Mouse (Mus musculus) embryo, embryonic 10.5 days (tissue): ENCODE data around the gene Abhd18.
A peak's percentile ranks its signal among the peaks of the same experiment; 100 is the strongest.
"Not testable (repeated sequence)": the region's sequence is repeated elsewhere in the genome, so short reads cannot be mapped to it uniquely, and the experiment has no call there.

Source experiments
- DNase-seq: peaks from one replicate; pipeline ENCODE4 v3.0.0-alpha.2; 2015; ENCODE audit warnings: low spot score

The Abhd18 gene

GRCm38 (mm10) chr3:40846957-40847017 lies at the start of gene Abhd18:
TSS of gene Abhd18 (plus strand) at chr3:40846970.
- DNase-seq = not testable (repeated sequence)

DNA sequence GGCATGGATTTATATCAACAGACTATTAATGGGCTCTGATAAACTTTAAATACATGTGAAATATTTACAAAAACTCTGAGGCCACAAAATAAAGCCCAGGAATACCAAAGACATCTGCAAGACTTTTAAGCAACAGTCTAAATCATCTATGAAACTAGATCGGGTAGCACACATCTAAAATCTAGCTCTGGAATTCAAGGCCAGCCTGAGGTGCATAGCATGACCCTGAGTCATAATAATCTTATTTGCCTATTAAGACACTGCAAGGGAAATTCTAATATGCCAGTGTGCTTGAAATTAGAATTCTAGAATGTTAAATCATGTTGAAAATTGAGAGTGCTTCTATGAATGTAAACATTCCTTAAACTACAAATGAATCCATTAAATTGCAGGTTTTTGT lies 48.7 kb upstream of the Abhd18 start:
- no peak for DNase-seq

DNA sequence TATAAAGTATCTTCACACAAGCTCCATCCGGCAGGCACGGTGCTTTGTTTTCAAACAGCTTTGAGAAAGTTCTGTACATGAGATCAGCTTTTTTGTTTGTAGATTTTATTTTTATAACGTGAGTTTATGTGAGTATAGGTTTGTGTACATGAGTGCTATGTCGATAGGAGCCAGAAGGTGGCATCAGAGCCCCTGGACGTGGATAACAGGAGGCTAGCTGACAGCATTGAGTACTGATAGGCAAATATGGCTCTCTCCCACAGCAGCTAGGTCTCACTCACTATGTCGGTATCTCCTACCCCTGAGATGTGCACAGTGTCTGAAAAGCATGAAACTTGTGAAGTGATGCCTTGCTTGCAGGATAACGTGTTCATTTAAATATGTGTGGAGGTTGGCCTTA lies 48.3 kb upstream of the Abhd18 start:
- DNase-seq = peak; percentile 73

- DNase-seq = peak; percentile 98
Observed at GRCm38 (mm10) chr3:40799530-40800372, 47.0 kb upstream of the Abhd18 start, which contains the start of gene Plk4. TSS of gene Plk4 (plus strand) at chr3:40800019.

DNA sequence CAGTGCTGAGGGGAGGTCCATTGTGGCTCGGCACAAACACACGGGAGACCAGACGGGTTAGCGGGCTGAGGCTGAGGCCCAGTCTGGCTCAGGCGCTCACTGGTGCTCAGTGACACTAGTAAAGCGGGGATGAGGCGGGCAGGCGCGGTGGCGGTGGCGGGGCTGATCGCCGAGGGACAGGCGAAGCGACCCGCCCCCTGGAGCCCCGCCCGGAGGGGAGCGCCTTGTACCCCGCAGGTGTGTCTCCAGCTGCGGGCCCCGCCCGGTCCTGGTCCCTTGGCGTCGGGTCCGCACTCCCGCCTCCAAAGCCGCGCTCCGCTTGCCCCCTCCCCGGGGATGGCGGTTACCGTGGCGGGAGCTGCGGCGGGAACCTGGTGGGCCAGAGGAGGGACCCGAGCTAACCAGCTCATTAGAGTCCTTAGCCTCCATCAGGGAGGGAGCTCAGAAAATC lies 46.4 kb upstream of the Abhd18 start:
- peak; percentile 48 for DNase-seq

DNA sequence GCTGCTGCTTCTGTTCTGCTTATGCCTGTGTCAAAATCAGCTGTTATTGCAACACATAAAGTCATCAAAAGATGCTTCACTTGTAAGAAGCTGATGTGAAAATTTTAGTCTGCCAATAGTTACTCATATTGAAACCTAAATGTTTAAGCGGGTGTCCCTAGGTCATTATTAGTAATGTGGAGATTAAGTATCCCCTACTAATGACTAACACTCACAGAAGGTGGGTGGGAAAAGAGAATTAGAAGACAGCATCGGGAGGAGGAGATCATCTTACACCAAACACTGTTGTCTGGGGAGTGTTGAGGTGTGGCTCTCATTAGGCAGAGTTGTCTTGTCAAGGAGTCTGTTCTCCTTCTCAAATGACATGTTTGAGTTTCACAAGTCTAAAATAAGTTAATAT lies 39.9 kb upstream of the Abhd18 start:
- no peak for DNase-seq

DNA sequence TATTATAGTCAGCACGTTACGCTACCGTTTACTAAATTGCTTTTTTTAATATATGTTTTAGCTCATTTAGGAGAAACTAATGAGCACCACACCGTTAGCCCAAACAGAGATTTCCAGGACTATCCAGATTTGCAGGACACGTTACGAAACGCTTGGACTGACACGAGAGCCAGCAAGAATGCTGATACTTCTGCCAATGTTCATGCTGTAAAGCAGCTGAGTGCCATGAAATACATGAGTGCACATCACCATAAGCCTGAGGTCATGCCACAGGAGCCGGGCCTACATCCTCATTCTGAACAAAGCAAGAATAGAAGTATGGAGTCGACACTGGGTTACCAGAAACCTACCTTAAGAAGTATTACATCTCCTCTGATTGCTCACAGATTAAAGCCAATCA lies 38.1 kb upstream of the Abhd18 start:
- no peak for DNase-seq

GRCm38 (mm10) chr3:40809894-40810293 lies 36.9 kb upstream of the Abhd18 start:
- no peak for DNase-seq

DNA sequence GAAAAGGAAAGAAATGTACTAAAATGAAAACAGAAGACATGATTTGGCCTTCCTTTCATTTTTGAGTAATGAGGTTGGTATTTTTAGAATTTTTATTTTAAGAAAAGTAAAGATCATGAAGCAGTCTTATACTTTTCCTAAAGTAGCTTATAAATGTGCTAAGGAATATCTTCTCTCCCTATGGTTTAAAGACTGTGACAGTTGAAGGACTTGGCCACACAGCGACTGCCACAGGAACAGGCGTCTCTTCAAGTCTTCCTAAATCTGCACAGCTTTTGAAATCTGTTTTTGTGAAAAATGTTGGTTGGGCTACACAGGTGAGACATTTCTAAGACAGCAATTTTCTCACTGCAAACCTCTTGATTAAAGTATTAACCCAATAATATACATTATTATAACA lies 33.5 kb upstream of the Abhd18 start:
- DNase-seq = no peak

GRCm38 (mm10) chr3:40845521-40845920 lies 1.2 kb upstream of the Abhd18 start:
- not testable (repeated sequence) for DNase-seq

DNA sequence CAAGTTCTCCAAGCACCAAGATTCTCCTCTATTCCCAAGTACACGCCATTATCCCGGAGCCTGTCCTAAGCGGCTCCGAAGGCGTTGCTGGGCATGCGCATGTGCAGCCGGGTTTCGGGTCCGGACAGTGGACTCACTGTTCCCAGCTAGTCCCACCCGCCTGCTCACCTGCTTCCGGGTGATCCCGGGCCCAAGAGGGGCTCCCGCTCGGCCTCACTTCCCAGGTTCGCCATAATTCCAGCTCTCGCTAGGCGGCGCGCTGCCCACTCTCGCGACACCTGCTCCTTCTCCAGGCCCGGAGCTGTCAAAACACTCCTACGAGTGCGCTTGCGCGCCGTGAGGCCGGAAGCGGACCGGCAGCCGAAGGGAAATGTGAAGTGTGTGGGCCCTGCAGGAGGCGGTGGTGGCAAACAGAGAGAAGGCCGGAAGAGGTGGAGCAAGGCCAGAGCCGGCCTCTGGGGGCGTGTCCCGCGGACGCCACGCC lies 255 bp upstream of the Abhd18 start, which contains the start of gene Mfsd8:
Gene Mfsd8 (minus strand): TSS at position 414 of the 484 bp plus-strand sequence.
- peak; percentile 95 for DNase-seq

GRCm38 (mm10) chr3:40847018-40847417 lies 248 bp downstream of the Abhd18 start:
- DNase-seq = peak; percentile 53

GRCm38 (mm10) chr3:40847936-40848335 lies 1.2 kb downstream of the Abhd18 start:
- not testable (repeated sequence) for DNase-seq

DNA sequence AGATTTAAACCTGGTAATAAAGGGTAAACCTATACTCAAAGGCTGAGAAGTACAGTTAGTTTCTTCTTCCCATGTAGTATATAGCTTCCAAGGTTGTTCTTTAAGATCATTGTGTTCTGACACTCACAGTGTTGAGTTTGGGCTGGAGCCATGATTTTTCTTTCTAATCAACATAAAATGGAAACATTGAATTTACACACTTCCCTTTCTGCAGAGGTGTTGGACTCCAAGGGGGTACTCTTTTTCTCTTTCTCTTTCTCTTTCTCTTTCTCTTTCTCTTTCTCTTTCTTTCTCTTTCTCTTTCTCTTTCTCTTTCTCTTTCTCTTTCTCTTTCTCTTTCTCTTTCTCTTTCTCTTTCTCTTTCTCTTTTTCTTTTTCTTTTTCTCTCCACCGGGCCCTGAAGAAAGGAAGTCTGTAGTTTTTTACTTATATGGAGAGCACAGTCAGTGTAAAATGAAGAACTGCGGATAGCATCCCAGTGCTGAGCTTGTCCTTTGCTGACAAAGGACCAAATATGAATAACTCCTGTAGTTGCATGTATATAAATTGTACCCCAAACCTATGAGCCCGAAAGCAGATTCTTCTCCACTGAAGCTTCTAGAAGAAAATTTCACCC lies 6.5 kb downstream of the Abhd18 start:
- not testable (repeated sequence) for DNase-seq

GRCm38 (mm10) chr3:40893816-40894258 lies 47.1 kb downstream of the Abhd18 start:
- DNase-seq = peak; percentile 96

DNA sequence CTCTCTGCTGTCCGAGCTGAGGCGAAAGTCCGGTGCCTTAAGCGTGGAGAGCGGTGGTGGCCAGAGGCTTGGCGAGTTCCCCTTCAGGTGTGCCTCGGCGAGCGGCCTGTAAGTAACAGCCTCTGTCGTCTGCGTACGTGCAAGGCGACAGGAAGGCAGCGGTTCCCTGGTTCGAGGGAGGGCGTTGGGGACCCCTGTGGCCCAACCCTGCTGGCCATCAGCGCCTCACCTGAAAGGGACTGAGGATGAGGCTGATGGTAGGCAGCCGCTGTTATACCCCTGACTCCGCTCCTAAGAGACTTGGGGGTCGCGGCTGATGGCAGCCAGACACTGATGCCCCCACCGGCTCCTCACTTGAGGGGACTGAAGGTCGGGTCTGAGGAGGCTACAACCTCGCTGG lies 47.6 kb downstream of the Abhd18 start:
- peak; percentile 18 for DNase-seq

DNA sequence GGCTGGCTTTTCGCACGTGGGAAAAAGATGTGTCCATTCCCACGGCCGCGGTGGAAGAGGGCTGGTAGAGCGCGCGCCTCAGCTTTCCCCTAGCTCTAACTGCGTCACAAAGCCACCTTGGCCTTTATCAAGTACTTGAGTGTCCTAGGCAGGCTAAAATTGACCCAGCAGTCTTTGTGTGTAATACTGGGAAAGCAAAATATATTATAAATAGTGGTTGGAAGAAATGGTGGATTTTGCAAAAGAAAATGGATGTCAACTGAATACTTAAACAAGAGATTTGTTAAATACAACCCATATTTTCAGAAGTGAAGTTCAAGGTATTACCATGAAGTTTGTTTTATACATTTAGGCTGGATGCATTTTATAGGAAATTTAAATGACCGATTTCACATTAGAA lies 55.7 kb downstream of the Abhd18 start, which contains the start of gene 1700034I23Rik:
Gene 1700034I23Rik (minus strand): TSS at position 101 of the 400 bp plus-strand sequence.
- not testable (repeated sequence) for DNase-seq

DNA sequence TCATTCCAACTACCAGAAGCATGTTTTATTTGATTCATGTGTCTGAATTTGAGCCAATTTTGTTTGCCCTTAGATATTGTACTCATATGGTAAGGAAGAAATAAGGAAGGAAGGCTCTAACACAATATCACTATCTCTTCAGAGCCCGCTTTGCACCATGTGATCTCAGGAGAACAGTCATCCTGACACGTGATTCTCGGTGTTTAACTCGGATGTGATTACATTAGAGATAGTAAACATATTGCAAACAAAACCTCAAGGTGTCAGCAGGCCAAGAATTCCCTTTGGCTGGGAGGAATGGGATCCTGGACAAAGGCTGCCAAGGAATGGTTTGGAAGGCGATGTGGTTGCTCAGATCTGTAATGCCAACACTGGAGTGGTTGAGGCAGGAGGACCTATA lies 91.4 kb downstream of the Abhd18 start:
- no peak for DNase-seq

GRCm38 (mm10) chr3:40938592-40938991 lies 91.8 kb downstream of the Abhd18 start:
- DNase-seq = no peak

DNA sequence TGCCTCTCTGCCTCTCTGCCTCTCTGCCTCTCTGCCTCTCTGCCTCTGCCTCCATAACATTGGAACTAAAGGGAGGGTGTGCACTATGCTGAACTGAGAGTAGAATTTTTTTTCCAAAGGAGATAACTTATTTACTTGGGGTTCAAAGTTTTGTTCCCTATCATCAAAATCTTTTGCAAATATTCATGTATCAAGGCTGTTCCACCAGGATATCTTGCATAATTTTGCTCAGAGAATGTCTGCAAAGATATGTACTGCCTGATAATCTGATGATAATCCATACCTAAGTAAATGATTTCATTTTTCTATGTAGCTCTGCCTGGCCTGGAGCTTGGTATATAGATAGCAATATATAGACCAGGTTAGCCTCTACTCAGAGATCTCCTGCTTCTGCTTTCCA lies 92.2 kb downstream of the Abhd18 start:
- no peak for DNase-seq

DNA sequence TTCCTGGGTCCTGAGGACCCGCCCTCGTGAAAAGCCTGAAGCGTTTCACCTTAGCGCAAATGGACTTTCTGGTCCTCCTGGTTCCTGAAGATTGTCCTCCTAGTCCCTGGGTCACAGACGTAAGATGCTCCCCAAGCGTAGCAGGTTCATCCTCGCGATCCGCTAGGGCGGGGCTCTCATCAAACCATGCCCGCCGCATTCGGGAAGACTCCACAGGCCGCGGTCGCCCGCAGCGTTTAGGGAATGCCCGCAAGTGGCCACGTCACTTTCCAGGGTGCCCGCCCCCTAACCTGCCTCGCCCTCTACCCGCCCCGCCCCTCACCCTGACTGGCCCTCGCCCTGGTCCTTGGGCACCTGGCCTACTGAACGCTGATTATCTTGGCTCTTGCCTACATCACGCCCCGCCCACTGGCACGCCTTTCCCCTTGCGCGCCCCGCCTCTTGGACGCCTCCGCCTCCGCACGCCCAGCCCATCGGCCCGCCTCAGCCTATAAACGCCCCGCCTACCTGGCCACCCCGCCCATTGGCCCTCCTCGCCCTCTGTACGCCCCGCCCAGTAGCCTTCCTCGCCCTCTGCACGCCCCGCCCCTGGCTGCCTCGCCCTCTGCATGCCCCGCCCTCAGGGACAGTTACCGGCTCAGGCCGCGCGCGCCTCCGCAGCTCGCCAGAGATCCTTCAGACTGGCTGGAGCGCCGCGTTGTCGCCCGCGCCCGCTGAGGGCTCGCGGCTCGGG lies 102.6 kb downstream of the Abhd18 start, which contains the start of gene Larp1b:
Gene Larp1b (plus strand): TSS at position 659 of the 733 bp plus-strand sequence.
- peak; percentile 98 for DNase-seq

DNA sequence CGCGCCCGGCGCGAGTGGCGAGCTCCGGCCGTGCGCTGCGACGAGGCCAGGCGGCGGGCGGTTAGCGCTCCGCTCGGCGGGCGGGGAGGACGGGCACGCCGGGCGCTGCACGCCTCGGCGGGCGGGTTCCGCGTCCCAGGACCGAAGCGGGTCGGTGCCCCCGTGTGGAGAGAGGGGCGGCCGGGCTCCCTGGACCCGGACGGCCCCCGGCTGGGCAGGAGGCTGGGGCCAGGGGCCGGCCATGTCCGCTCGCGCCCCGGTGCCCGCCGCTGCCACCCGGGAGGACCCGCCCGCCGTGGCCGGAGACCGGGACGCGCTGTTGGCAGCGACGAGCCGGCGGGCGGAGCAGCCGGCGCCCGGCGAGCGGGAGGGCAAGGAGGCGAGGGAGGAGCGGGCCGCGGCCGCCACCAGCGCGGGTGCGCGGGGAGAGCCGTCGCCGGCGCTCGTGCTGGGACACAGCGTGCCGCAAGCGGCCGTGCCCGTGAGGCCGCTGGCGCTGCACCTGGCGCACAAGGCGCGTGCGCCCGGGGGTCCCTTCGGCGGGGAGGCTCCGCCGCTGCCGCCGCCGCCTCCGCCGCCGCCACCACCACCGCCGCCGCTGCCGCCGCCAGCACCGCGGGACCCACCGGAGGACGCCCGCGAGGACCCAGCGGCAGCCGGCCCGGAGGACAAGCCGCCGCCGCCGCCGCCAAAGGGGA lies 103.3 kb downstream of the Abhd18 start:
- DNase-seq = peak; percentile 28
